Mouse (Mus musculus) stomach, postnatal 0 days (tissue): ENCODE data around the gene Hist2h2aa2. TPM values are rescaled to one million over a fixed set of nuclear protein-coding genes. Genes with fewer than 3 reads are reported as not detected.
A peak's percentile ranks its signal among the peaks of the same experiment; 100 is the strongest.

Experiments
- ATAC-seq: fragments of 200-750 bp; cut with Nextera tagmentation; 2 replicates; pipeline ENCODE4 v1.8.0; 2017; ENCODE audit not compliant: low FRiP score, low TSS enrichment
- DNase-seq: peaks from one replicate; pipeline ENCODE4 v3.0.0-alpha.2; 2016; ENCODE audit warnings: low spot score
- H3K27ac ChIP-seq: fragments of 300-500 bp; sonication (generic); replicated peaks from 2 replicates; pipeline ENCODE4 v1.5.1; 2014; ENCODE audit warnings: mild to moderate bottlenecking, control low read depth
- H3K27me3 ChIP-seq: fragments of 300-500 bp; sonication (generic); 2 replicates; pipeline ENCODE4 v1.6.1; 2014; ENCODE audit warnings: low read length; ENCODE audit not compliant: control insufficient read depth, insufficient read depth
- H3K36me3 ChIP-seq: fragments of 300-500 bp; sonication (generic); 2 replicates; pipeline ENCODE4 v1.6.1; 2014; ENCODE audit warnings: low read length, mixed read lengths; ENCODE audit not compliant: control insufficient read depth, insufficient read depth
- H3K4me1 ChIP-seq: fragments of 300-500 bp; sonication (generic); replicated peaks from 2 replicates; pipeline ENCODE4 v1.6.1; 2014; ENCODE audit warnings: antibody characterized with exemption; ENCODE audit not compliant: control insufficient read depth, insufficient read depth
- H3K4me2 ChIP-seq: fragments of 300-500 bp; sonication (generic); replicated peaks from 2 replicates; pipeline ENCODE4 v1.6.1; 2014; ENCODE audit warnings: low read depth, mild to moderate bottlenecking, control low read depth, moderate library complexity
- H3K4me3 ChIP-seq: fragments of 300-500 bp; sonication (generic); 2 replicates; pipeline ENCODE4 v1.5.1; 2014; ENCODE audit warnings: low read depth, low read length, control low read depth
- H3K9ac ChIP-seq: fragments of 300-500 bp; sonication (generic); 2 replicates; pipeline ENCODE4 v1.6.1; 2014; ENCODE audit warnings: mild to moderate bottlenecking, low read length, control low read depth, mixed read lengths
- H3K9me3 ChIP-seq: fragments of 300-500 bp; sonication (generic); 2 replicates; pipeline ENCODE4 v1.6.1; 2016; ENCODE audit warnings: low read length; ENCODE audit not compliant: control insufficient read depth
- CTCF ChIP-seq: IDR thresholded peaks from 2 replicates; pipeline ENCODE4 v1.5.1; 2016; ENCODE audit warnings: antibody characterized with exemption, low read depth, mild to moderate bottlenecking, moderate library complexity
- EP300 ChIP-seq: optimal IDR thresholded peaks from 2 replicates; pipeline ENCODE3; 2016; ENCODE audit warnings: antibody characterized with exemption
- WGBS: fragments of 180-500 bp; shearing (Covaris S2); extraction: QIAGEN DNeasy Blood & Tissue Kit; methylation state at CpG from one replicate; pipeline ENCODE4 v1.1.7; 2014; 5-methylcytosine and 5-hydroxymethylcytosine counted together
- microRNA-seq: library from miRNA; unstranded; fragments of <30 nt; microRNA quantifications from one replicate; pipeline ENCODE4, GENCODE M21; 2016
- polyA plus RNA-seq: library from polyadenylated mRNA; unstranded; fragments of >200 nt; fragmentation: Nextera tagmentation; extraction: Ambion mirVana; gene quantifications from 2 replicates; pipeline ENCODE4 v1.2.1, GENCODE M21; 2015

The Hist2h2aa2 gene
- polyA plus RNA-seq, 1 experiment from 2014 or later = 246 TPM

GRCm38 (mm10) chr3:96195616-96196313 lies 44.3 kb downstream of the Hist2h2aa2 start:
- no peak overlapping the region for H3K4me2 ChIP-seq
- no peaks in the 10 kb centered on the region for H3K9me3 ChIP-seq
- ATAC-seq (no peak), DNase-seq (no peak)
- H3K9ac ChIP-seq = no peak overlapping the region
- H3K27ac ChIP-seq = no peak overlapping the region
- WGBS = 92% methylated on average over 11 of the region's 11 CpGs
- no peak overlapping the region for H3K4me3 ChIP-seq
- H3K36me3 ChIP-seq = no peaks in the 10 kb centered on the region
- TF ChIP-seq EP300 (no peak), CTCF (peak; percentile 32)
- H3K4me1 ChIP-seq = peaks cover 9% of the 10 kb centered on the region
- no peaks in the 10 kb centered on the region for H3K27me3 ChIP-seq

GRCm38 (mm10) chr3:96194966-96195365 lies 45.1 kb downstream of the Hist2h2aa2 start:
- no peak overlapping the region for H3K4me2 ChIP-seq
- DNase-seq (no peak), ATAC-seq (no peak)
- H3K27me3 ChIP-seq = no peaks in the 10 kb centered on the region
- WGBS = 84% methylated on average over 10 of the region's 10 CpGs
- H3K36me3 ChIP-seq = no peaks in the 10 kb centered on the region
- H3K9ac ChIP-seq = no peak overlapping the region
- no peak overlapping the region for H3K27ac ChIP-seq
- H3K9me3 ChIP-seq = no peaks in the 10 kb centered on the region
- no peak overlapping the region for H3K4me3 ChIP-seq
- H3K4me1 ChIP-seq = peaks cover 9% of the 10 kb centered on the region
- TF ChIP-seq CTCF (no peak), EP300 (no peak)

GRCm38 (mm10) chr3:96192977-96193376 lies 47.1 kb downstream of the Hist2h2aa2 start:
- no peak overlapping the region for H3K27ac ChIP-seq
- ATAC-seq = no peak
- no peak for DNase-seq
- no peaks in the 10 kb centered on the region for H3K36me3 ChIP-seq
- peaks cover 8% of the 10 kb centered on the region for H3K4me1 ChIP-seq
- H3K9ac ChIP-seq = no peak overlapping the region
- no peak overlapping the region for H3K4me3 ChIP-seq
- H3K4me2 ChIP-seq = no peak overlapping the region
- WGBS = 63% methylated on average over 12 of the region's 12 CpGs
- H3K27me3 ChIP-seq = no peaks in the 10 kb centered on the region
- H3K9me3 ChIP-seq = no peaks in the 10 kb centered on the region
- TF ChIP-seq CTCF (no peak), EP300 (no peak)

Small RNA genes within 50 kb of the gene (microRNA-seq; reads per million reads assigned to microRNA genes)
- not detected for gene Gm44492
- gene Gm47311 = not detected
- not detected for gene Gm47313

Other genes starting within 250 kb of the Hist2h2aa2 start
- 26.1 and 30.6 TPM in 2 replicates for gene Plekho1, start 244.3 kb downstream of the Hist2h2aa2 start, polyA plus RNA-seq
- gene Vps45, start 181.8 kb downstream of the Hist2h2aa2 start, polyA plus RNA-seq = 28.0 and 32.1 TPM in 2 replicates
- gene Otud7b, start 135.7 kb downstream of the Hist2h2aa2 start, polyA plus RNA-seq = 12.3 and 14.5 TPM in 2 replicates
- 8.2 and 10.2 TPM in 2 replicates for gene Mtmr11, start 78.3 kb downstream of the Hist2h2aa2 start, polyA plus RNA-seq
- gene Sf3b4, start 67.9 kb downstream of the Hist2h2aa2 start, polyA plus RNA-seq = 70.1 and 72.8 TPM in 2 replicates
- gene Sv2a, start 59.1 kb downstream of the Hist2h2aa2 start, polyA plus RNA-seq = 2.9 and 4.2 TPM in 2 replicates
- gene Bola1, start 20.6 kb downstream of the Hist2h2aa2 start, polyA plus RNA-seq = 53.6 and 55.1 TPM in 2 replicates
- 0.68 TPM in 1 of 2 replicates, not detected in the other for gene Hist2h2ab, start 20.4 kb downstream of the Hist2h2aa2 start, polyA plus RNA-seq
- 3.1 and 6.2 TPM in 2 replicates for gene Hist2h2ac, start 19.4 kb downstream of the Hist2h2aa2 start, polyA plus RNA-seq
- 3.2 and 3.4 TPM in 2 replicates for gene Hist2h2be, start 19.2 kb downstream of the Hist2h2aa2 start, polyA plus RNA-seq
- 1.2 and 2.8 TPM in 2 replicates for gene Hist2h3c2, start 1.1 kb downstream of the Hist2h2aa2 start, polyA plus RNA-seq
- 81.4 and 98.7 TPM in 2 replicates for gene Hist2h2aa1, start 5.2 kb upstream of the Hist2h2aa2 start, polyA plus RNA-seq
- gene Hist2h3c1, start 6.4 kb upstream of the Hist2h2aa2 start, polyA plus RNA-seq = 0.44 and 1.2 TPM in 2 replicates
- 5.4 and 9.8 TPM in 2 replicates for gene Hist2h4, start 23.0 kb upstream of the Hist2h2aa2 start, polyA plus RNA-seq
- 16.4 and 34.4 TPM in 2 replicates for gene Hist2h3b, start 28.4 kb upstream of the Hist2h2aa2 start, polyA plus RNA-seq
- 3.8 and 5.5 TPM in 2 replicates for gene Hist2h2bb, start 29.5 kb upstream of the Hist2h2aa2 start, polyA plus RNA-seq
- 2.5 and 3.8 TPM in 2 replicates for gene Fcgr1, start 53.7 kb upstream of the Hist2h2aa2 start, polyA plus RNA-seq
- 0.18 and 0.36 TPM in 2 replicates for gene BC107364, start 212.0 kb upstream of the Hist2h2aa2 start, polyA plus RNA-seq